Mouse (Mus musculus) liver, embryonic 16.5 days (tissue): ENCODE measurements at regions not wholly inside any gene's neighbourhood (a gene's known extent, or its start where the extent isn't known, plus 50 kb on each side); places are given as distances from the start of the nearest gene placed in this dataset.
"Not testable (repeated sequence)": the region's sequence is repeated elsewhere in the genome, so short reads cannot be mapped to it uniquely, and the experiment has no call there.

Experiments used
- ATAC-seq: fragments of 200-750 bp; cut with Nextera tagmentation; 2 replicates; pipeline ENCODE4 v1.8.0; 2017; ENCODE audit warnings: low read depth, mild to moderate bottlenecking, moderate number of reproducible peaks, moderate library complexity
- H3K27ac ChIP-seq: fragments of 300-500 bp; sonication (generic); 2 replicates; pipeline ENCODE4 v1.5.1; 2014; ENCODE audit warnings: mild to moderate bottlenecking, low read length
- H3K27me3 ChIP-seq: fragments of 300-500 bp; sonication (generic); 2 replicates; pipeline ENCODE4 v1.6.1; 2014; ENCODE audit warnings: low read depth, low read length, mixed read lengths; ENCODE audit not compliant: control insufficient read depth, insufficient read depth
- H3K36me3 ChIP-seq: fragments of 300-500 bp; sonication (generic); 2 replicates; pipeline ENCODE4 v1.6.1; 2014; ENCODE audit warnings: mild to moderate bottlenecking; ENCODE audit not compliant: control insufficient read depth, insufficient read depth
- H3K4me1 ChIP-seq: fragments of 300-500 bp; sonication (generic); 2 replicates; pipeline ENCODE4 v1.6.1; 2014; ENCODE audit warnings: low read depth, low read length, mixed read lengths; ENCODE audit not compliant: control insufficient read depth
- H3K4me2 ChIP-seq: fragments of 300-500 bp; sonication (generic); 2 replicates; pipeline ENCODE4 v1.6.1; 2014; ENCODE audit warnings: low read depth, low read length, mixed read lengths
- H3K4me3 ChIP-seq: fragments of 300-500 bp; sonication (generic); 2 replicates; pipeline ENCODE4 v1.5.1; 2014; ENCODE audit warnings: low read depth, mild to moderate bottlenecking, low read length
- H3K9ac ChIP-seq: fragments of 300-500 bp; sonication (generic); 2 replicates; pipeline ENCODE4 v1.6.1; 2014; ENCODE audit warnings: low read depth, low read length
- H3K9me3 ChIP-seq: fragments of 300-500 bp; sonication (generic); replicated peaks from 2 replicates; pipeline ENCODE4 v1.6.1; 2016; ENCODE audit warnings: low read length; ENCODE audit not compliant: control insufficient read depth
- WGBS: fragments of 180-500 bp; shearing (Covaris S2); extraction: QIAGEN DNeasy Blood & Tissue Kit; methylation state at CpG from one replicate; pipeline ENCODE4 v1.1.7; 2014; ENCODE audit not compliant: insufficient replicate concordance; 5-methylcytosine and 5-hydroxymethylcytosine counted together

- H3K4me2 ChIP-seq, result no peak overlapping the region
- 21% methylated on average over 2 of the region's 2 CpGs for WGBS
These were observed 147.0 kb upstream of the Rxfp2 start for GRCm38 (mm10) chr5:149871521-149871920.

DNA sequence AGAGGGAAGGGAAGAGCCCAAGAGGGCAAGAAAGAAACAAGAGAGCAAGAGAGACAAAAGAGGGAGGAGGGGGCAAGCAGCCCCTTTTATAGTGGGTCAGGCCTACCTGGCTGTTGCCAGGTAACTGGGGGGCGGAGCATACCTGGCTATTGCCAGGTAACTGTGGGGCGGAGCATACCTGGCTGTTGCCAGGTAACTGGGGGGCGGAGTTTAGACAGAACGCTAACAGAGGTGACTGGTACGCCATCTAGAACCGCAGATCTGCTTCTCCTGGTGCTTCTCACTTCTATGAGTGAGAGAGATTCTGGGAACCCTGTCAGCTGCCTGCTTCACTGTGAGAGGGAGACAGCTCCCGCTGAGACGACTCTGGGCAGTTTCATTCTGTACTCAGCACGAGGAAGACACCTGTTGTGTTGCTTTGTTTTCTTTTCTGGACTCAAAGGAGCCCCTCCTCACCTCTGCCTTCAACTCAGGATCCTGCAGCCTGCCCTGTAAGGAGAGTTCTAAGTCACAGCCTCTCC, 144.9 kb upstream of the Rxfp2 start:
- ATAC-seq, result no peak
- Histone ChIP-seq H3K4me1 (no peaks in the 10 kb centered on the region), H3K9me3 (no peaks in the 10 kb centered on the region), H3K4me3 (no peak overlapping the region), H3K27ac (no peak overlapping the region), H3K9ac (no peak overlapping the region), H3K4me2 (no peak overlapping the region), H3K27me3 (no peaks in the 10 kb centered on the region), H3K36me3 (no peaks in the 10 kb centered on the region)
- 30% methylated on average over 9 of the region's 9 CpGs for WGBS

More at GRCm38 (mm10) chr5:149871521-149871920, 147.0 kb upstream of the Rxfp2 start:
- Histone ChIP-seq H3K27ac (no peak overlapping the region), H3K4me1 (no peaks in the 10 kb centered on the region), H3K36me3 (no peaks in the 10 kb centered on the region), H3K9me3 (no peaks in the 10 kb centered on the region), H3K9ac (no peak overlapping the region), H3K4me3 (no peak overlapping the region), H3K27me3 (no peaks in the 10 kb centered on the region)
- no peak for ATAC-seq

DNA sequence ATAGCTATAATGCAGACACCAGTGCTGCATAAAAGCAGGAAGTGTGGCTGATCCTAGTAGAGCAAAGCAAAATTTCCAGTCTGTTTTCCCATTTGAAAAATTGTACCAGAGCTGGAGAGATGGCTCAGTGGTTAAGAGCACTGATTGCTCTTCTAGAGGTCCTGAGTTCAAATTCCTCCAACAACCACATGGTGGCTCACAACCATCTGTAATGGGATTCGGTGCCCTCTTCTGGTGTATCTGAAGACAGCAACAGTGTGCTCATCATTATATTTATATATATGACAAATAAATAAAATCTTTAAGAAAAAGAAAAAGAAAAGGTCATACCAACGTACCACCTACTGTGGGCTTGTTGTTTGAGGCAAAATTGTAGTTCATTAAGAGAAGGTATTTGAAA, 144.1 kb upstream of the Rxfp2 start:
- ATAC-seq, result no peak
- WGBS, result 51% methylated on average over 2 of the region's 2 CpGs
- H3K4me3 ChIP-seq, result no peak overlapping the region
- H3K27ac ChIP-seq, result no peak overlapping the region
- H3K4me2 ChIP-seq, result no peak overlapping the region
- H3K36me3 ChIP-seq, result no peaks in the 10 kb centered on the region
- no peaks in the 10 kb centered on the region for H3K4me1 ChIP-seq
- H3K9ac ChIP-seq, result no peak overlapping the region
- H3K27me3 ChIP-seq, result no peaks in the 10 kb centered on the region
- H3K9me3 ChIP-seq, result no peaks in the 10 kb centered on the region

DNA sequence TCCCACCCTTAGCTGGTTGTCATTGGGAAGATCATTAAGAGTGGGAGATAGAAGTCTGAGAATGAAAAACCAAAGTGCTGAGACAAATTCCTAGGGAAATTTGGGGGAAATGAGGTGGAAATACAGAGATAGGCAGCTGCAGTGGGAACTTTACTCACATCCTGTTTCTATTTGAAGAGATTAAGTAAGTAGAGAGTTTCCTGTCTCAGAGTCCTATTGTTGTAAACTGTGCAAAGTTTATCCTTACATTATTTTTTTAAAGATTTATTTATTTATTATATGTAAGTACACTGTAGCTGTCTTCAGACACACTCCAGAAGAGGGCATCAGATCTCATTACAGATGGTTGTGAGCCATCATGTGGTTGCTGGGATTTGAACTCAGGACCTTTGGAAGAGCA, 126.0 kb upstream of the Rxfp2 start:
- not testable (repeated sequence) for H3K9me3 ChIP-seq, H3K9ac ChIP-seq, H3K4me2 ChIP-seq, H3K27me3 ChIP-seq, H3K4me3 ChIP-seq, H3K36me3 ChIP-seq, H3K27ac ChIP-seq, ATAC-seq, H3K4me1 ChIP-seq

- WGBS, result 43% methylated on average over 3 of the region's 3 CpGs
- no peak for ATAC-seq
These were observed 111.5 kb upstream of the Rxfp2 start for GRCm38 (mm10) chr5:149906927-149907326.

GRCm38 (mm10) chr5:149908376-149909078, 109.9 kb upstream of the Rxfp2 start:
- Histone ChIP-seq H3K27ac (no peak overlapping the region), H3K27me3 (no peaks in the 10 kb centered on the region), H3K9ac (no peak overlapping the region), H3K4me1 (no peaks in the 10 kb centered on the region), H3K9me3 (no peaks in the 10 kb centered on the region), H3K36me3 (no peaks in the 10 kb centered on the region), H3K4me2 (no peak overlapping the region), H3K4me3 (no peak overlapping the region)
- 26% methylated on average over 4 of the region's 4 CpGs for WGBS
- no peak for ATAC-seq

More at GRCm38 (mm10) chr5:149906927-149907326, 111.5 kb upstream of the Rxfp2 start:
- H3K27ac ChIP-seq, result no peak overlapping the region
- no peak overlapping the region for H3K4me3 ChIP-seq
- no peaks in the 10 kb centered on the region for H3K9me3 ChIP-seq
- H3K36me3 ChIP-seq, result no peaks in the 10 kb centered on the region
- H3K27me3 ChIP-seq, result no peaks in the 10 kb centered on the region
- H3K4me1 ChIP-seq, result no peaks in the 10 kb centered on the region
- no peak overlapping the region for H3K4me2 ChIP-seq
- H3K9ac ChIP-seq, result no peak overlapping the region

GRCm38 (mm10) chr5:149909108-149909739, 109.3 kb upstream of the Rxfp2 start:
- Histone ChIP-seq H3K27me3 (no peaks in the 10 kb centered on the region), H3K27ac (no peak overlapping the region), H3K4me2 (no peak overlapping the region), H3K9ac (no peak overlapping the region), H3K9me3 (no peaks in the 10 kb centered on the region), H3K36me3 (no peaks in the 10 kb centered on the region), H3K4me1 (no peaks in the 10 kb centered on the region), H3K4me3 (no peak overlapping the region)
- ATAC-seq, result no peak
- WGBS, result 27% methylated on average over 13 of the region's 13 CpGs

GRCm38 (mm10) chr5:149909971-149910370, 108.5 kb upstream of the Rxfp2 start:
- Histone ChIP-seq H3K27ac (no peak overlapping the region), H3K9ac (no peak overlapping the region), H3K4me3 (no peak overlapping the region), H3K4me2 (no peak overlapping the region), H3K4me1 (no peaks in the 10 kb centered on the region), H3K27me3 (no peaks in the 10 kb centered on the region), H3K9me3 (no peaks in the 10 kb centered on the region), H3K36me3 (no peaks in the 10 kb centered on the region)
- ATAC-seq, result no peak
- WGBS, result 29% methylated on average over 8 of the region's 8 CpGs

- WGBS, result 81% methylated on average over 8 of the region's 8 CpGs
- ATAC-seq, result no peak
- no peaks in the 10 kb centered on the region for H3K27me3 ChIP-seq
These were observed 106.5 kb upstream of the Rxfp2 start for GRCm38 (mm10) chr5:149911968-149912367.

More at GRCm38 (mm10) chr5:149911968-149912367, 106.5 kb upstream of the Rxfp2 start:
- H3K36me3 ChIP-seq, result no peaks in the 10 kb centered on the region
- H3K27ac ChIP-seq, result no peak overlapping the region
- no peak overlapping the region for H3K4me2 ChIP-seq
- H3K9me3 ChIP-seq, result no peaks in the 10 kb centered on the region
- H3K9ac ChIP-seq, result no peak overlapping the region
- H3K4me3 ChIP-seq, result no peak overlapping the region
- no peaks in the 10 kb centered on the region for H3K4me1 ChIP-seq
